Mouse (Mus musculus) stomach, postnatal 0 days (tissue): ENCODE results near the gene Vapb. TPM values are rescaled to one million over a fixed set of nuclear protein-coding genes. Genes with fewer than 3 reads are reported as not detected.
A peak's percentile ranks its signal among the peaks of the same experiment; 100 is the strongest.

Experiments
- ATAC-seq: fragments of 200-750 bp; cut with Nextera tagmentation; 2 replicates; pipeline ENCODE4 v1.8.0; 2017; ENCODE audit not compliant: low FRiP score, low TSS enrichment
- DNase-seq: peaks from one replicate; pipeline ENCODE4 v3.0.0-alpha.2; 2016; ENCODE audit warnings: low spot score
- H3K27ac ChIP-seq: fragments of 300-500 bp; sonication (generic); replicated peaks from 2 replicates; pipeline ENCODE4 v1.5.1; 2014; ENCODE audit warnings: mild to moderate bottlenecking, control low read depth
- H3K27me3 ChIP-seq: fragments of 300-500 bp; sonication (generic); 2 replicates; pipeline ENCODE4 v1.6.1; 2014; ENCODE audit warnings: low read length; ENCODE audit not compliant: control insufficient read depth, insufficient read depth
- H3K36me3 ChIP-seq: fragments of 300-500 bp; sonication (generic); 2 replicates; pipeline ENCODE4 v1.6.1; 2014; ENCODE audit warnings: low read length, mixed read lengths; ENCODE audit not compliant: control insufficient read depth, insufficient read depth
- H3K4me1 ChIP-seq: fragments of 300-500 bp; sonication (generic); replicated peaks from 2 replicates; pipeline ENCODE4 v1.6.1; 2014; ENCODE audit warnings: antibody characterized with exemption; ENCODE audit not compliant: control insufficient read depth, insufficient read depth
- H3K4me2 ChIP-seq: fragments of 300-500 bp; sonication (generic); replicated peaks from 2 replicates; pipeline ENCODE4 v1.6.1; 2014; ENCODE audit warnings: low read depth, mild to moderate bottlenecking, control low read depth, moderate library complexity
- H3K4me3 ChIP-seq: fragments of 300-500 bp; sonication (generic); 2 replicates; pipeline ENCODE4 v1.5.1; 2014; ENCODE audit warnings: low read depth, low read length, control low read depth
- H3K9ac ChIP-seq: fragments of 300-500 bp; sonication (generic); 2 replicates; pipeline ENCODE4 v1.6.1; 2014; ENCODE audit warnings: mild to moderate bottlenecking, low read length, control low read depth, mixed read lengths
- H3K9me3 ChIP-seq: fragments of 300-500 bp; sonication (generic); 2 replicates; pipeline ENCODE4 v1.6.1; 2016; ENCODE audit warnings: low read length; ENCODE audit not compliant: control insufficient read depth
- CTCF ChIP-seq: IDR thresholded peaks from 2 replicates; pipeline ENCODE4 v1.5.1; 2016; ENCODE audit warnings: antibody characterized with exemption, low read depth, mild to moderate bottlenecking, moderate library complexity
- EP300 ChIP-seq: optimal IDR thresholded peaks from 2 replicates; pipeline ENCODE3; 2016; ENCODE audit warnings: antibody characterized with exemption
- WGBS: fragments of 180-500 bp; shearing (Covaris S2); extraction: QIAGEN DNeasy Blood & Tissue Kit; methylation state at CpG from one replicate; pipeline ENCODE4 v1.1.7; 2014; 5-methylcytosine and 5-hydroxymethylcytosine counted together
- polyA plus RNA-seq: library from polyadenylated mRNA; unstranded; fragments of >200 nt; fragmentation: Nextera tagmentation; extraction: Ambion mirVana; gene quantifications from 2 replicates; pipeline ENCODE4 v1.2.1, GENCODE M21; 2015

Vapb gene
- polyA plus RNA-seq, 1 experiment from 2014 or later = 11.1 TPM

GRCm38 (mm10) chr2:173795801-173796673, 58.7 kb downstream of the Vapb start:
- H3K4me3 ChIP-seq = no peak overlapping the region
- ATAC-seq (no peak), DNase-seq (no peak)
- H3K4me1 ChIP-seq = no peaks in the 10 kb centered on the region
- H3K27ac ChIP-seq = no peak overlapping the region
- WGBS = 72% methylated on average over 15 of the region's 15 CpGs
- TF ChIP-seq EP300 (no peak), CTCF (no peak)
- no peak overlapping the region for H3K4me2 ChIP-seq
- H3K9me3 ChIP-seq = no peaks in the 10 kb centered on the region
- H3K36me3 ChIP-seq = no peaks in the 10 kb centered on the region
- H3K27me3 ChIP-seq = no peaks in the 10 kb centered on the region
- H3K9ac ChIP-seq = no peak overlapping the region

- Histone ChIP-seq H3K27ac (no peak overlapping the region), H3K4me1 (no peaks in the 10 kb centered on the region), H3K4me2 (no peak overlapping the region), H3K9me3 (no peaks in the 10 kb centered on the region), H3K4me3 (no peak overlapping the region), H3K36me3 (no peaks in the 10 kb centered on the region), H3K9ac (no peak overlapping the region), H3K27me3 (no peaks in the 10 kb centered on the region)
- DNase-seq (no peak), ATAC-seq (no peak)
- TF ChIP-seq EP300 = no peak
- 74% methylated on average over 4 of the region's 4 CpGs for WGBS
Measured at GRCm38 (mm10) chr2:173796674-173796963, 59.3 kb downstream of the Vapb start.

GRCm38 (mm10) chr2:173799513-173799912, 62.2 kb downstream of the Vapb start:
- Histone ChIP-seq H3K27me3 (no peaks in the 10 kb centered on the region), H3K9ac (no peak overlapping the region), H3K9me3 (no peaks in the 10 kb centered on the region), H3K4me2 (no peak overlapping the region), H3K4me3 (no peak overlapping the region), H3K36me3 (no peaks in the 10 kb centered on the region), H3K27ac (no peak overlapping the region), H3K4me1 (no peaks in the 10 kb centered on the region)
- DNase-seq (no peak), ATAC-seq (no peak)
- TF ChIP-seq EP300 (no peak), CTCF (no peak)
- 87% methylated on average over 1 of the region's 1 CpGs for WGBS

- H3K27ac ChIP-seq = no peak overlapping the region
- no peak for DNase-seq
- no peak for ATAC-seq
- no peak overlapping the region for H3K4me3 ChIP-seq
- H3K27me3 ChIP-seq = no peaks in the 10 kb centered on the region
- TF ChIP-seq EP300 (no peak), CTCF (no peak)
- no peaks in the 10 kb centered on the region for H3K9me3 ChIP-seq
- no peaks in the 10 kb centered on the region for H3K4me1 ChIP-seq
- no peaks in the 10 kb centered on the region for H3K36me3 ChIP-seq
- WGBS = 86% methylated on average over 9 of the region's 9 CpGs
- no peak overlapping the region for H3K4me2 ChIP-seq
- no peak overlapping the region for H3K9ac ChIP-seq
Measured at GRCm38 (mm10) chr2:173800566-173800965, 63.3 kb downstream of the Vapb start.

- TF ChIP-seq CTCF = no peak
- no peak for TF ChIP-seq EP300
- H3K27ac ChIP-seq = no peak overlapping the region
- 44% methylated on average over 10 of the region's 11 CpGs for WGBS
- H3K36me3 ChIP-seq = no peaks in the 10 kb centered on the region
- no peaks in the 10 kb centered on the region for H3K9me3 ChIP-seq
- H3K9ac ChIP-seq = no peak overlapping the region
- H3K27me3 ChIP-seq = no peaks in the 10 kb centered on the region
- no peaks in the 10 kb centered on the region for H3K4me1 ChIP-seq
- no peak for DNase-seq
- ATAC-seq = peak; percentile 50; the same call in 1 of the 2 replicates
- H3K4me2 ChIP-seq = no peak overlapping the region
- H3K4me3 ChIP-seq = no peak overlapping the region
Measured at GRCm38 (mm10) chr2:173801405-173801876, 64.1 kb downstream of the Vapb start.

- Histone ChIP-seq H3K27ac (no peak overlapping the region), H3K36me3 (no peaks in the 10 kb centered on the region), H3K4me1 (no peaks in the 10 kb centered on the region), H3K4me3 (no peak overlapping the region), H3K9me3 (no peaks in the 10 kb centered on the region), H3K9ac (no peak overlapping the region), H3K27me3 (no peaks in the 10 kb centered on the region), H3K4me2 (no peak overlapping the region)
- DNase-seq (no peak), ATAC-seq (no peak)
- WGBS = 68% methylated on average over 4 of the region's 4 CpGs
- TF ChIP-seq EP300 (no peak), CTCF (no peak)
Measured at GRCm38 (mm10) chr2:173802176-173802575, 64.9 kb downstream of the Vapb start.
